Mouse (Mus musculus): ENCODE data around the gene BC004004.

GRCm38 (mm10) chr17:29363109-29363508 is 94.5 kb downstream of the BC004004 start:
- TF ChIP-seq EP300 (IDR thresholded peaks at IDR 0.05; ENCODE audit: low read depth) (no peak), CTCF (IDR thresholded peaks at IDR 0.05; ENCODE audit: low read depth) (no peak)

Data from liver, postnatal 0 days (tissue).